Mouse (Mus musculus) liver, postnatal 0 days (tissue): ENCODE measurements around the gene Lingo3.

Source experiments
- CTCF ChIP-seq: sonication (generic); IDR thresholded peaks from 2 replicates; pipeline ENCODE4 v1.5.1; 2016; ENCODE audit warnings: antibody characterized with exemption, low read depth
- EP300 ChIP-seq: IDR thresholded peaks from 2 replicates; pipeline ENCODE4 v1.6.1; 2016; ENCODE audit warnings: antibody characterized with exemption, low read depth, mild to moderate bottlenecking

- TF ChIP-seq EP300 (no peak), CTCF (no peak)
Observed at GRCm38 (mm10) chr10:80799070-80799566, 44.7 kb downstream of the Lingo3 start.
